Mouse (Mus musculus) embryonic facial prominence, embryonic 14.5 days (tissue): ENCODE measurements around the gene Prr12. TPM values are rescaled to one million over a fixed set of nuclear protein-coding genes. Genes with fewer than 3 reads are reported as not detected.

Source experiments
- ATAC-seq: fragments of 200-750 bp; cut with Nextera tagmentation; 2 replicates; pipeline ENCODE4 v1.8.0; 2017; ENCODE audit warnings: low read depth, moderate number of reproducible peaks, moderate TSS enrichment
- DNase-seq: peaks from one replicate; pipeline ENCODE4 v3.0.0-alpha.2; 2015; ENCODE audit warnings: low spot score
- H3K27ac ChIP-seq: fragments of 300-500 bp; sonication (generic); replicated peaks from 2 replicates; pipeline ENCODE4 v1.5.1; 2014; ENCODE audit warnings: low read depth, mild to moderate bottlenecking, low read length, moderate library complexity
- H3K27me3 ChIP-seq: fragments of 300-500 bp; sonication (generic); replicated peaks from 2 replicates; pipeline ENCODE4 v1.6.1; 2014; ENCODE audit warnings: low read length; ENCODE audit not compliant: control insufficient read depth, insufficient read depth
- H3K36me3 ChIP-seq: fragments of 300-500 bp; sonication (generic); 2 replicates; pipeline ENCODE4 v1.6.1; 2014; ENCODE audit warnings: low read length, mixed read lengths; ENCODE audit not compliant: control insufficient read depth, insufficient read depth
- H3K4me1 ChIP-seq: fragments of 300-500 bp; sonication (generic); 2 replicates; pipeline ENCODE4 v1.6.1; 2014; ENCODE audit warnings: antibody characterized with exemption, low read length; ENCODE audit not compliant: control insufficient read depth, insufficient read depth
- H3K4me2 ChIP-seq: fragments of 300-500 bp; sonication (generic); 2 replicates; pipeline ENCODE4 v1.6.1; 2014; ENCODE audit warnings: low read depth, mild to moderate bottlenecking, low read length, moderate library complexity, mixed read lengths
- H3K4me3 ChIP-seq: fragments of 300-500 bp; sonication (generic); 2 replicates; pipeline ENCODE4 v1.5.1; 2014; ENCODE audit warnings: low read depth, mild to moderate bottlenecking, low read length
- H3K9ac ChIP-seq: fragments of 300-500 bp; sonication (generic); 2 replicates; pipeline ENCODE4 v1.6.1; 2014; ENCODE audit warnings: low read depth, mild to moderate bottlenecking, low read length, moderate library complexity, mixed read lengths
- H3K9me3 ChIP-seq: fragments of 300-500 bp; sonication (generic); 2 replicates; pipeline ENCODE4 v1.6.1; 2016; ENCODE audit warnings: low read length; ENCODE audit not compliant: control insufficient read depth
- WGBS: fragments of 180-500 bp; shearing (Covaris S2); extraction: QIAGEN DNeasy Blood & Tissue Kit; methylation state at CpG from one replicate; pipeline ENCODE4 v1.1.7; 2014; 5-methylcytosine and 5-hydroxymethylcytosine counted together
- polyA plus RNA-seq: library from polyadenylated mRNA; unstranded; fragments of >200 nt; fragmentation: Nextera tagmentation; extraction: Ambion mirVana; gene quantifications from 2 replicates; pipeline ENCODE4 v1.2.1, GENCODE M21; 2014

The Prr12 gene
- polyA plus RNA-seq, 1 experiment from 2014 or later = 12.8 TPM

DNA sequence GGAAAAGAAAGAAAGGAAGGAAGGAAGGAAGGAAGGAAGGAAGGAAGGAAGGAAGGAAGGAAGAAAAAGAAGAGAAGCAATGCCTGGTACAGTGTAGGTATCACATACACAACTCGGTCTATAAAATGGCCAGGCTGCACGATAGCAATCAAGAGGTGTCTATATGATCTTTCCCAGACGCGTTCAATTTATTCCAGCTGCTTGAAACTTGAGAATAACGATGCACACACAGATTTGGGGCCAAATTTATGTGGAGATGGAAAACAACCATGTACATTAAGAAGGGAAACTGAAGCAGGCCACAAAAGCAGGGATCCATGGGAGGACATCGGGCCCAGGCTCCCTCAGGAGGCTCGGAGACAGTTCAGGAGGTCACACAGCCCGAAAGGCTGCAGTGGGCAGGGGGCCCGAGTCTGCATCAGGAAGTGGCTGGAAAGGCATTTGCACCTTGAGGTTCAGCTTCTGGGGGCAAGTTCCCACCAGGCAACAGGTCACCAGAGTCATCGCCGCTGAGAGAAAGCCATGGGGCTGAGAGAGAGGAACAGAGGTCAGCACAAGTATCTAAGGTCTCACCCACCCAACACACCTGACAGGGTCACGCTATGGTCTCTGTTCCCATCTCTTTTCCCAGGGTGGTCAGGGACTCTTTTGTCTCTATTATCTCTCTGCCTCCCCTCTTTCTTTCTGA, 40.3 kb upstream of the Prr12 start:
- Histone ChIP-seq H3K9ac (no peak overlapping the region), H3K27me3 (no peaks in the 10 kb centered on the region), H3K4me2 (peak overlapping the region; percentile 70), H3K36me3 (peaks cover 24% of the 10 kb centered on the region), H3K4me1 (peaks cover 12% of the 10 kb centered on the region), H3K4me3 (no peak overlapping the region), H3K9me3 (no peaks in the 10 kb centered on the region), H3K27ac (peak overlapping the region; percentile 97)
- DNase-seq = peak; percentile 82
- WGBS = 35% methylated on average over 12 of the region's 12 CpGs
- no peak for ATAC-seq

DNA sequence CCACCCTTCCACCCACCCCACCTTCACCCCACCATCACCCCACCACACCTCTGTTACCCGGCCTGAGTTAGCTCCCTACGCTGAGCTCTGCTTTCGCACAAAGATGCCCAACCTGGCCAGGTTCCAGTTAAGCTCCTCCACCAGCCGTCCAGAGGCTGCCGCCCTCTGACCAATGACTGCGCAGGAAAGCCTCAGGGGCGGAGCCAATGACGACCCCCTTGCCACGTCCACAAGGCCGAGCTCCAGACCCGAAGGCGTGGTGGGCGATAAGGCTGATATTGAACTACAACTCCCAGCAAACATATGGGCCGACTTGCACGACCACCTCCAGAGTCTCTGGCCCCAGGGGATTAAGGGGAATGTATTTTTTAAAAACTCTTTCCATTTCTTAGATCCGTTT, 39.4 kb upstream of the Prr12 start, which contains the start of gene Rcn3:
Gene Rcn3 (minus strand): TSS at position 174 of the 400 bp plus-strand sequence.
- DNase-seq = peak; percentile 99
- WGBS = 1% methylated on average over 15 of the region's 16 CpGs

DNA sequence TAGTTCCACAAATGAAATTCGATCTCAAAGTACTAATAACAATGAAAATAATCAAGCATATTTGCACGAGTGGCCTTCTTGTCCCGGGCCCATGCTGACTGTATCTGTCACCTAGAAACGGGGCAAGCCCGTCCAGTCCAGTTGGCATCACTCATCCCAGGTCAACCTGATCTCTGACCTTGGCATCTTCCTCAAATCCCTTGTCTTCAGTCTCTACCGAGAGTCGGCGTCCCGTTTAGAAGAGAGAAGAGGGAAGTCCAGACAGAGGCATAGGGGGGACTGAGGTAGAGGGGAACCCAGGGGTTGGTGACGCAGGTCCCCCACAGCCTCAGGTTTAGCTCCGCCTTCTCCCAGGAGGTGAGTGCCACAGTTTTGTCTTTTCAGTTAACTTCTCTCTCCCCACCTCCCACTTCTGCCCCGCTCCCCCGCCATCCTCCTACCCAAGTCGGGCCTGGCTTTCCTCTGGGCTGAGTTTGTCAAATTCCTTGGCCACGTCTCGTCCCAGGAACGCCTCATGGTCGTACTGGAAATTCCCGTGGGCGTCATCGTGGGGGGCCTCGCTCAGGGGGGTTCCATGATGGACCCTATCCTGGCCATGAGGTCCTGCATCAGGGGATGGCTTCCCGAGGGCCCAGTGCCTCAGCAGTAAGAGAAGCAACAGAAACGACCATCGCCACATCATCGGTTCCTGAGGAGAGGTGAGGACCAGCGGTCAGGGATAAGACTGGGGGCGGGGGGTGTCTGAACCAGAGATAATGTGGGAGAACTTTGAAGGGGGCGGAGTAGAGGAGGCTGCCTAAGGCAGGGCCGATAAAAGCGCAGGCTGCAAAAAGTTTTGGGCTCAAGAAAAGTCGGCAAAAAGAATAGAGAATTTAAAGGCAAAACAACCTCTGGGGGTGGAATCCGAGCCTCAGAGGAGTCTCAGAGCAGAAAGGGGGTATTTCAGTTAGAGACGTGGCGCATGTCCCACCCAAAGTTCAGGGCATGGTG, 38.6 kb upstream of the Prr12 start:
- peak; percentile 50 for ATAC-seq
- H3K27me3 ChIP-seq = no peaks in the 10 kb centered on the region
- peak; percentile 61 for DNase-seq
- H3K36me3 ChIP-seq = peaks cover 33% of the 10 kb centered on the region
- peak overlapping the region; percentile 97 for H3K27ac ChIP-seq
- H3K4me2 ChIP-seq = peak overlapping the region; percentile 70
- H3K4me1 ChIP-seq = peaks cover 12% of the 10 kb centered on the region
- H3K9ac ChIP-seq = peak overlapping the region; percentile 87
- no peaks in the 10 kb centered on the region for H3K9me3 ChIP-seq
- 9% methylated on average over 35 of the region's 35 CpGs for WGBS
- peak overlapping the region; percentile 67 for H3K4me3 ChIP-seq

More for the DNA sequence above, 39.4 kb upstream of the Prr12 start, which contains the start of gene Rcn3:
- H3K27me3 ChIP-seq = no peaks in the 10 kb centered on the region
- H3K9me3 ChIP-seq = no peaks in the 10 kb centered on the region
- peaks cover 27% of the 10 kb centered on the region for H3K36me3 ChIP-seq
- ATAC-seq = peak; percentile 95
- peaks cover 12% of the 10 kb centered on the region for H3K4me1 ChIP-seq
- H3K9ac ChIP-seq = peak within 1 kb of the TSS; percentile 87
- H3K27ac ChIP-seq = peak within 1 kb of the TSS; percentile 97
- peak within 1 kb of the TSS; percentile 70 for H3K4me2 ChIP-seq
- H3K4me3 ChIP-seq = peak within 1 kb of the TSS; percentile 67

DNA sequence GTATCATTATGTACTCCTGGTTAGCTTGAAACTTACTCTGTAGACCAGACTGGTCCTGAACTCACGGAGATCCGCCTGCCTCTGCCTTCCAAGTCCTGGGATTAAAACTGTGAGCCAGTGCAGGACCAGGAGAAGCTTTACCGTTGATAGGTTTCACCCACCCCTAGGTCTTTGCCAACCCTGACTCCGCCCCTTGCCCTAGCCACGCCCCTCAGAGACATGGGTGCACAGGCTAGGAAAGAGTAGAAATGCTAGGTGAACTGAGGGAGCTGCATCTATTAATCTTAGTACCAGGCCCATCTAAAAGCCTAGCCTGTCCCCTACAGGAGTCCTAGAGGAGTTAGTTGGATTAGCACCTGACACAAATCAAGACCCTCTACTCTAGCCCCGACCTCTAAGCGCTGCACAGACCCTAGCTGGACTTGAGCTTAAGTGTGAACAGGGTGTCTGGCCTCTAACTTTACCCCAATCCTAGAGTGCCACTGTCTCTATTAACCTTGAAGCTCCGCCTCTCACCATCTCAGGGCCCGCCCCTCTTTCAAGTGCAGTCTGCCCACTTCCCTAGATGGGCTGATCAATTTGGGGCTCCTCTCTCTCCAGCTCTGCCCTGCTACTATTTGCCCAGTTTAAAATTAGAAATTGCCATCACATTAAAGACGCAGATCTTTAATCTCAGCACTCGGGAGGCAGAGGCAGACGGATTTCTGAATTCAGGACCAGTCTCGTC, 37.7 kb upstream of the Prr12 start:
- Histone ChIP-seq H3K9ac (peak overlapping the region; percentile 87), H3K36me3 (peaks cover 36% of the 10 kb centered on the region), H3K27me3 (no peaks in the 10 kb centered on the region), H3K27ac (peak overlapping the region; percentile 97), H3K4me3 (peak overlapping the region; percentile 67), H3K4me2 (peak overlapping the region; percentile 70), H3K4me1 (peaks cover 12% of the 10 kb centered on the region), H3K9me3 (no peaks in the 10 kb centered on the region)
- ATAC-seq = no peak
- 80% methylated on average over 13 of the region's 13 CpGs for WGBS
- no peak for DNase-seq

DNA sequence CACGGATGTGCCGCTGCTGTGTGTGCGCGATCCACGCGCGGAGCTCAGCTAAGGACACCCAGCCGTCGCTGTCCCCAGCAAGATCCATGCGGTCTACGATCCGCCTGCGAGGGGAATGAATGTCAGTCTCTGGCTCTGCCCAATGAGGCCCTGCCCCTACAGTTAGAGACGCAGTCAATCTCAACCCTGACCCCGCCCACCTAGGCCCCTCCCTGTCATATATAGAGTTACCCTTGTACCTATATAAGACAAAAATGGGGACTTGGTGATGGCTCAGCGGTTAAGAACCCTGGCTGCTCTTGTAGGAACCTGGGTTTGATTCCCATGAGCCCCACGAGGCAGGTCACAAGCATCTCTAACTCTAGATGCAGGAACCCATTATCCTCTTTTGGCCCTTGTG, 35.9 kb upstream of the Prr12 start:
- Histone ChIP-seq H3K9ac (no peak overlapping the region), H3K27ac (no peak overlapping the region), H3K4me1 (peaks cover 12% of the 10 kb centered on the region), H3K4me2 (no peak overlapping the region), H3K36me3 (peaks cover 55% of the 10 kb centered on the region), H3K9me3 (no peaks in the 10 kb centered on the region), H3K4me3 (no peak overlapping the region), H3K27me3 (no peaks in the 10 kb centered on the region)
- DNase-seq (no peak), ATAC-seq (no peak)
- 91% methylated on average over 17 of the region's 17 CpGs for WGBS

DNA sequence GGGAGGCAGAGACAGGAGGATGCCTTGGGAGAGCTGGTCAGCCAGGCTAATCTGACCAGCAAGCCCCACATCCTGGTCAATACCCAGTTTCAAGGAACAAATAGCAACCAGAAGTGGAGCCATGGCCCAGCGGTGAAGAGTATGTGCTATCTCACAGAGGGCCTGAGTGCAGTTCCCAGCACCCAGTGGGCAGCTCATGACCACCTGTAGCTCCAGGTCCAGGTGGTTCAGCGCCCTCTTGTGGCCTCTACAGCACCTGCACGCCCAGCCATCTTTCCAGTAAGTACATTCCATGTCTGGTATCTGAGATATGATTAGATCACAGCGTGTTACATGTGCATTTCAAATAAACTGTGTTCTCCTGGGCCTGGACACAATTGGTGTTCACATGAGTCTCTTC, 33.4 kb upstream of the Prr12 start:
- ATAC-seq (no peak), DNase-seq (no peak)
- peaks cover 8% of the 10 kb centered on the region for H3K4me1 ChIP-seq
- H3K9ac ChIP-seq = no peak overlapping the region
- no peak overlapping the region for H3K4me2 ChIP-seq
- no peaks in the 10 kb centered on the region for H3K27me3 ChIP-seq
- no peak overlapping the region for H3K4me3 ChIP-seq
- H3K36me3 ChIP-seq = peaks cover 72% of the 10 kb centered on the region
- no peak overlapping the region for H3K27ac ChIP-seq
- no peaks in the 10 kb centered on the region for H3K9me3 ChIP-seq
- WGBS = 78% methylated on average over 4 of the region's 4 CpGs

DNA sequence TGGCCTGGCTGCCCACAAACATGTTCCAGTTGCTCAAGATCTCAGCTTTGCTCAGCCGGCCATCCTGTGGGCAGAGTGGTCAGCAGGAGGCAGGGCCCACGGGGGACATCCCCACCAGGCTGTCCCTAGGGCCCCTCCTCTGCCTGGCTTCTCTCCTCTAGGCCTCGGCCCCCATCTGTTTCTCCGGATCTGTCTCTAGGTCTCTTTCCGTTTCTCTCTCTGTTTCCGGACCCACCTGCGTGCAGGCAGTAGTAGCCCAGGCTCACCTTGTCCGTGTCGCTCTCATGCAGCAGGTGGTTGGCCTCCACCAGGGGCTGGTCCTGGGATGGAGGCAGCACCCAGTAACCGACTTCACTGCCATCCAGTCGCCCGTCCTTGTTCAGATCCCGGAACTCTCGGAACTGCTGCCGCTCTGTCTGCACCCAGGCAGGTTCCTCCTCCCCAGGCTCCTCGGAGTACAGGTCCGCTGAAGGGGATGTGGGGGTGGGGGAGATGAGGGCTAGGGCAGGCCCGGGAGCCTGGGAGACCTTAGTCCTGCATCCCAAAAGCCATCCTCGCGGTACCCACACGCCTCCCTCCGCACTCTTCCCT, 30.7 kb upstream of the Prr12 start:
- 82% methylated on average over 21 of the region's 22 CpGs for WGBS
- Histone ChIP-seq H3K27ac (no peak overlapping the region), H3K9ac (0 out of 2 replicates have a peak overlapping the region, but pooled peaks have one; percentile 1), H3K4me3 (no peak overlapping the region; the same call in 1 of the 2 replicates), H3K27me3 (no peaks in the 10 kb centered on the region), H3K4me2 (no peak overlapping the region), H3K36me3 (peaks cover 66% of the 10 kb centered on the region), H3K4me1 (peaks cover 4% of the 10 kb centered on the region; the same call in 1 of the 2 replicates), H3K9me3 (no peaks in the 10 kb centered on the region)
- ATAC-seq = no peak
- no peak for DNase-seq
